In the genomic region with DNA sequence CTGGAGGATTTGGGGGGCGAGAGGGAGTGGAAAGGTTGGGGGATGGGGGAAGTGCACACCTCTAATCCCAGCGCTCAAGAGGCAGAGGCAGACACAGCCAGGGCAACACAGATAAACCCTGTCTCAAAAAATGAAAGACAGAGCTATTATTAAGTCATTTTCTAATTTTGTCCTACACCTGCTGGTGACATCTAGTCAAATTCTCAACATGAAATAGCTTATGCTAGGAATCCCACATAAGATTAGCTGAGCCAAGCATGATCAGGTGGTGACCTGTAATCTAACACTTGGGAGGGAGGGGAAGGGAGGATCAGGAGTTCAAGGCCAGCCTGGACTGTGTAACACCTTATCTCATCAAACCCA, we compare ENCODE assay signal across 8 mouse cellular contexts. TPM values are rescaled to one million over a fixed set of nuclear protein-coding genes. Genes with fewer than 3 reads are reported as not detected.
DNase-seq lines count a peak whose midpoint lies in the region; ATAC-seq and TF ChIP-seq lines count a peak whose summit lies in the region.

No protein-coding gene starts in this region.

- peak; percentile 20 for DNase-seq in cerebellum, adult 8-10 months
- DNase-seq in cerebellum, adult 11 months = no peak
- DNase-seq in forebrain, embryonic 10.5 days (ENCODE audit: extremely low spot score, low spot score) = no peak
- DNase-seq in limb, embryonic 11.5 days (ENCODE audit: low spot score) = no peak
- DNase-seq in left cerebral cortex, adult 18-20 months (ENCODE audit: low spot score in 2 of 2) = no peak
- no peak for DNase-seq in kidney, postnatal 14 days

- H3K4me2 ChIP-seq in limb, embryonic 11.5 days (ENCODE audit: low read depth, severe bottlenecking) = peak overlapping the region; percentile 39
- H3K4me2 ChIP-seq in neural tube, embryonic 15.5 days = peak overlapping the region; percentile 70

- peak overlapping the region; percentile 98 for H3K27ac ChIP-seq in forebrain, embryonic 10.5 days
- peak overlapping the region; percentile 92 for H3K27ac ChIP-seq in limb, embryonic 11.5 days (replicated peaks; ENCODE audit: low read depth, low read length)
- H3K27ac ChIP-seq in neural tube, embryonic 15.5 days (replicated peaks) = peak overlapping the region; percentile 94

- 34% methylated on average over 2 of the region's 2 CpGs for WGBS in forebrain, embryonic 10.5 days
- 22% methylated on average over 2 of the region's 2 CpGs for WGBS in limb, embryonic 11.5 days
- WGBS in neural tube, embryonic 15.5 days = 39% methylated on average over 2 of the region's 2 CpGs

- peak overlapping the region; percentile 98 for H3K9ac ChIP-seq in limb, embryonic 11.5 days (ENCODE audit: low read length)
- 0 out of 2 replicates have a peak overlapping the region, but pooled peaks have one; percentile 21 for H3K9ac ChIP-seq in neural tube, embryonic 15.5 days (replicated peaks)

- H3K4me1 ChIP-seq in E14TG2a.4 (replicated peaks; ENCODE audit: low read depth, low read length) = peaks cover 56% of the 10 kb centered on the region
- H3K4me1 ChIP-seq in forebrain, embryonic 10.5 days = peaks cover 32% of the 10 kb centered on the region
- no peaks in the 10 kb centered on the region for H3K4me1 ChIP-seq in limb, embryonic 11.5 days (ENCODE audit: control insufficient read depth, insufficient read depth, low read length)
- H3K4me1 ChIP-seq in neural tube, embryonic 15.5 days = peaks cover 23% of the 10 kb centered on the region

- H3K27me3 ChIP-seq in E14TG2a.4 (ENCODE audit: insufficient read depth, low read length) = no peaks in the 10 kb centered on the region
- H3K27me3 ChIP-seq in forebrain, embryonic 10.5 days (ENCODE audit: poor library complexity, severe bottlenecking) = no peaks in the 10 kb centered on the region
- no peaks in the 10 kb centered on the region for H3K27me3 ChIP-seq in limb, embryonic 11.5 days (ENCODE audit: control insufficient read depth, insufficient read depth, low read length)
- no peaks in the 10 kb centered on the region for H3K27me3 ChIP-seq in neural tube, embryonic 15.5 days (replicated peaks)

- peaks cover 24% of the 10 kb centered on the region for H3K36me3 ChIP-seq in E14TG2a.4 (ENCODE audit: insufficient read depth, low read length)
- H3K36me3 ChIP-seq in forebrain, embryonic 10.5 days (replicated peaks) = peaks cover 31% of the 10 kb centered on the region
- H3K36me3 ChIP-seq in limb, embryonic 11.5 days (ENCODE audit: control insufficient read depth, insufficient read depth, low read length) = peaks cover 10% of the 10 kb centered on the region; the same call in 1 of the 2 replicates
- H3K36me3 ChIP-seq in neural tube, embryonic 15.5 days = peaks cover 20% of the 10 kb centered on the region

- peak overlapping the region; percentile 92 for H3K4me3 ChIP-seq in E14TG2a.4 (replicated peaks; ENCODE audit: low read length)
- H3K4me3 ChIP-seq in forebrain, embryonic 10.5 days = peak overlapping the region; percentile 95
- H3K4me3 ChIP-seq in limb, embryonic 11.5 days (ENCODE audit: low read depth, low read length) = peak overlapping the region; percentile 95; the same call in 1 of the 2 replicates
- H3K4me3 ChIP-seq in neural tube, embryonic 15.5 days (replicated peaks) = peak overlapping the region; percentile 98

- no peak for TF ChIP-seq CTCF in E14TG2a.4 (conservative IDR thresholded peaks at IDR 0.05; ENCODE audit: low read length)

- H3K9me3 ChIP-seq in E14TG2a.4 (ENCODE audit: low read length) = no peaks in the 10 kb centered on the region
- H3K9me3 ChIP-seq in forebrain, embryonic 10.5 days = no peaks in the 10 kb centered on the region
- H3K9me3 ChIP-seq in limb, embryonic 11.5 days (ENCODE audit: control insufficient read depth, low read length) = no peaks in the 10 kb centered on the region
- no peaks in the 10 kb centered on the region for H3K9me3 ChIP-seq in neural tube, embryonic 15.5 days (replicated peaks)

- ATAC-seq in limb, embryonic 11.5 days (ENCODE audit: insufficient number of reproducible peaks, low FRiP score, low TSS enrichment, low read depth) = no peak
- peak; percentile 25 for ATAC-seq in neural tube, embryonic 15.5 days (ENCODE audit: low FRiP score)

RNA-seq across cellular contexts. Expression of gene Ccar1, which starts 1.0 kb away (rescaled TPM):
- polyA plus RNA-seq in forebrain, embryonic 10.5 days (2016; fragmentation: Nextera tagmentation; extraction: Ambion mirVana) = 165 and 178 TPM in 2 replicates
- polyA plus RNA-seq in limb, embryonic 11.5 days (2014; fragmentation: Nextera tagmentation; extraction: Ambion mirVana) = 181 and 192 TPM in 2 replicates
- polyA plus RNA-seq in neural tube, embryonic 15.5 days (2015; fragmentation: Nextera tagmentation; extraction: Ambion mirVana) = 87.7 and 102 TPM in 2 replicates
- 10 to 100 TPM; 46.5 to 47.9 TPM for total RNA-seq in left cerebral cortex, adult 18-20 months (2021)
